Mouse (Mus musculus): ENCODE results near the gene Efna5. TPM values are rescaled to one million over a fixed set of nuclear protein-coding genes. Genes with fewer than 3 reads are reported as not detected.

Efna5 gene
- total RNA-seq, 2 experiments from 2014 or later, result 23.6 to 24.8 TPM

GRCm38 (mm10) chr17:62726102-62726501 is 155.0 kb downstream of the Efna5 start:
- intact Hi-C loops (cut with DNase I), result no loop called here
- DNase-seq, result no peak

- no peak for DNase-seq
- intact Hi-C loops (cut with DNase I), result loop anchor here (5.0 kb wide), 1 partner anchor 59 kb away; no protein-coding TSS in a partner anchor
Observed at GRCm38 (mm10) chr17:62722962-62723361, 158.2 kb downstream of the Efna5 start.

DNA sequence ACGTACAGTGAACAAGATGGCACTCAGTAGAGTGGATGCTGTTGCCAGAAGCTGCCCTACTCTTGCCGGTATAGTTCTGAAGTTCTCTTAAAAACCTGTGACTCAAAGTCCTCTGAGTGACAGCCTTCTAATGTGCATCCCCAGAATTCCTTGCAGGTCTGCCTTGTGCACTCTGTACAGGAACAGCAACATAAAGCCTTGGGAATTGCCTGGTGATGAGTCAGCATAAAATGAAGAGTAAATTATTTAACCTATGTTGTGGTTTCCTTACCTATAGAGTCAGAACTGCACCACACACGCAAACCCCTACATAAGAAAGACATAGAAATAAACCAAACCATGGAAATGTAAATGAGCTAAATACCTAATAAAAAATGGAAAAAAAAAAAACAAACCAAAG is 159.5 kb downstream of the Efna5 start:
- intact Hi-C loops (cut with DNase I), result loop anchor here (5.0 kb wide), 1 partner anchor 61 kb away; no protein-coding TSS in a partner anchor
- DNase-seq, result no peak

DNA sequence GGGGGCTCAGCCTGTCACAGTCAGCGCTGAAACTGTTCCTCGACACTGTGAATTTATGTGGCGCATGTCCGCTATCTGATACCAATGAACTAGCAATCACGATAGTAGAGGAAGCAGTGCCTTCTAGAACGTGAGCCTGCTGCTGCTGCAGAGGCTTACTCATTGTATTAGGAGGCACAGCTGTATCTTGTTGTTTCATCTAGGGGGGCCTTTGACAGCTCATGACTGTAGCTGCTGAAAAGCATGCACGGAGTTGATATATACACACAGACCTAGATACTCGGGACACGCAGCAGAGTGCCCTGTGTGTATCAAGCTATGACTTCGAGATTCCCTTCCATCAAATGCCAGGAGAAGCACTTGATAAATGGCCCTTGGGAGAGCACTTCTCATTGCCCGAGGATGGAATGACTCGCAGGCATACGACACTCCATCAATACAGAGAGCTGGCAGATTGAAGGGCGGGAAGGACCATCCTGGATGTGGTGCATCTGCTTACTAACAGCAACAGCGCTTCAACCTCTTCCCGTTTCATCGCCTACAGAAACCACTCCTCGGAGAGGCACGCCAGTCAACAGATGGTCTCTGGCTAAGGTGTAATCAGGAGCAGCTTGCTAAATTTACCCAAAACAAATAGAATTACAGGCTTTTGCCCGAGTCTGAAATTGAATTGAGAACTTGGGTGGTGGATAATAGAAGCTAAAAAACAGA is 160.2 kb downstream of the Efna5 start:
- intact Hi-C loops (cut with DNase I), result loop anchor here (5.0 kb wide), 1 partner anchor 61 kb away; no protein-coding TSS in a partner anchor
- DNase-seq, result no peak

DNA sequence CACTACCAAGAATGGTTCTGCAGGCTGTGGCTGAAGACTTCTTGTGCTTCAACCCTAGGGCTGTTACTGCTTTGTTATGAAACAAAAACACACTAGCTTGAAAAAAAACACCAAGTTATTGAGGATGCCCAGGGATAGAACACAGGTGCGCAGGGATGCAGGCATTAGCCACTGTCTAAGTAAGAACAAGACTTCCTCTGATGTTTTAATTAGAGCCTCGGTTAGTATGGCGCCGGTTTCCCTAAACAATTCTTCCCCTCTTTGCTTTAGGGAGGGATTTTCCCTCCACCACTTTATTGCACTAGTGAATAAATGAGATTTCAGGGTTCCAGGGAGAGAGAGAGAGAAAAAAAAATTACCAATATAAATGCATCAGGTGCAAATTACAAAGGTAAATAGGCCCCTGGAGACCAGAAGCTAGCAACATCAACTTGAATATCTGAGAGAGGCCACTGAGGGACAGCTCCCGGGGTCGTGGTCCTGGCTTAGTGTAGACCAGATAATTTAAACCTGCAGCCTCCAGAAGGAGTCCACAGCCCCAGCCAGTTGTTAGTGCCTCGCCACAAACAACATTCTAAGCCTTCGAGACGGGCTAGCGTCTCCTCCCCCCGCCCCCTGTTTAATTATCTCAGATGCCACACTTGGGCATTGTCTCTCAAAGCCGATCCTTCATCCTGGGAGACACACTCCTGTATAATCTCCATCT is 163.5 kb downstream of the Efna5 start:
- no peak for DNase-seq
- intact Hi-C loops (cut with DNase I), result no loop called here

GRCm38 (mm10) chr17:62713455-62713854 is 167.7 kb downstream of the Efna5 start:
- intact Hi-C loops (cut with DNase I), result no loop called here

DNA sequence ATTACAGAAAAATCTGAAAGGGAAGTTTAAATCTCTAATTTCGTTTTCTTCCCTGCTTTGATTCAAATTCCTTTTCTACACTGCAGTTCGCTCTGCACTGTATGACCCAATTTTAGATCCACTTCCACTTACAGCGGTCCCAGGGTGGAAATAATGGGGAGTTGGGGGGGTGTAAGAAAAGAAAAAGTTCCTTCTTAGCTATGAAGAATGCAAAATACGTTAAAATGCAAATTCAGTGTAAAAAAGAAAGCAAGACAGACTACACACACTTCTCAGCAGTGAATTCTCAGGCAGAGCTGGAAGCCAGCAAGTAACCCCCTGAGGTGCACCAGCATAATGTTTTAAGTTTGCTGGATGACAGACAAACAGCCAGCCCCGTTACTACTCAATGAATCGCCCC is 174.7 kb downstream of the Efna5 start:
- intact Hi-C loops (cut with DNase I), result no loop called here
- DNase-seq, result no peak

More at GRCm38 (mm10) chr17:62713455-62713854, 167.7 kb downstream of the Efna5 start:
- DNase-seq, result no peak

DNA sequence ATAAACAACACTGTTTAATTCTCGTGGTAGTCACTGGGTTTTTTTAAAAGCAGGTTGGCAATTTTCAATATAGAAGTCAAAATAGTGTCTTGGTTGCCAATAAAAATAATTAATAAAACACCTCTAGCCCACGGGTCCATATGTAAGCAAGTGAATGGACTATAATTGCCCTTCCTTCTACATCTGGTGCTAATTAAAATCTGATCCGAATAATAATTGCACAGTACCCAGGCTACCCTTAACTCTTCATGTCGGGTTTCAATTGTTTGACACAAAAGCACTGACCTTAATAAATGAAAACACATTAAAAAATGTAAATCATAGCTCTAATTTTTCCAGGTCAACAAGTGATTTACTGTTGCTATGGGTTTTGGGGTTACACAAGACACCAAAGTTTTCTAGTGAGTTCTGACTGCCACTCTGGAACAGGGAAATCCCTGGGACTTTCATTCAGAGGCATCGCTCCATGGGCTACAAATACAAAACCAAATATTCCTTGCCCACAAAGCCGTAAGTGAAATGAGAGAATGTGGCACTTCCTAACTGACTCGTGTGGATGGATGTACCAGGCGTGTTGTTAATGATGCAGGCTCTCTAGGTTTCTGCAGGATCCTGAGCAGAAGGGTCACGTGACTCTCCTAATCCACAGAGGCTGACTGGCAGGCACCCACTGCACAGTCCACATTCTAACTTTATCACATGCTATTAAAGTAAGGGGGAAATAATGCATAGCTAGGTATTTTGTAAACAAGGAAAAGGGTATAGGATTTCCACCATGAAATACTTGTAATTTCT is 178.9 kb downstream of the Efna5 start:
- intact Hi-C loops (cut with DNase I), result no loop called here
- no peak for DNase-seq

DNA sequence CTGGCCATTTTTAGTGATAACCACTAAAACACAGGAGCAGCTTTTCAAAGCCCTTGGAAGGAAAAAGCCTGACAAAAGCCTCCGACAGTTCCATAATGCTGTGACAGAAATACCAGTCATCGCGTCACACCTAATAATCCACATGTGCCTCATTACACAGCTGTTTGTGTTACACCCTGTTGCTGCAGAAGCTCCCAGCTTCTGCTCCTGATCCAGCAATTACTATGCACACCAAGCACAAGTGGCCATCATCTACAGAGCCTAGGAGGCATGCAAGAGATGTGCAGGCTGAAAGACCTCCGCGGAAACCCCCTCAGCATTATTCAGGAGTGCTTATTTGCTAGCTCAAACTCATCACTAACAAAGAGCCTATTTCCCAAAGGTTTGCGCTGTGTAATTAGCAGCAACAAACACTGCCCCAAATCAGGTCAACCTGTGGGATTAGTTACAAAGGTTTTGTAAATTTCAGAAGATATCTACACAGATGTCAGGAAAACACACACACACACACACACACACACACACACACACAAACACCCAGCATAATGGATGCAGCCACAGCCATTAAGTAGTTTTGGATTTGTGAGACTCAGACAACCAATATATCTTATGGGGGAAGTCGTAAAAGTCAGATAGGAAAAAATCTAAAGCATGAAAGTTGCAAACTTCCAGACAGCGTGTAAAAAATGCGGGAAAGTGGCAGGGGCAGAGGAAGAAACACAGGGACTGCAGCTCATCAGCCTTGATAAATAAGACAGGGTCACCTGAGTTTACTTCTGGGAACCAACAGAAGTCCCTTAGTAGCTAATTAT is 180.1 kb downstream of the Efna5 start:
- intact Hi-C loops (cut with DNase I), result no loop called here

DNA sequence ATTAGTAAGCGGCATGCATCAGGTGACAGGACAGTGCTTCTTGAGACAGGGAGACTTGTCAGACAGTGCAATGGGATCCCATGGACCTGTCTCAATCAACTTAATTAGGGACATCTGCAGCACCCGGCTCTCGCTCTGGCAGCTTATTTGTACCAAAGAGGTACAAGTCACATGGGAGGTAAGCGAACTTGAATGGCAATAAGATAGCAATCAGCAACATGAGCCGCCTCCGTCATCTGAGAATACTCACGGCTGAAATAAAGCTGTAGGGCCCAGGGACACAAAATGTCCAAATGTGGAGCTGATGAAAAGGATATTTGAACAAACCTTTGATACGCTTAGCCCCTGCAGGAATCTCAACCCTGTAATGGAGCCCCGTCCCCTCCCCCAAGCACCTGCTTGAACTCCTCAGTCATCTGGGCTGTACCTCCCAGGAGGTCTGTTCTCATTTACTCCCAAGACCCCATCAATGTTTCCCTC is 186.1 kb downstream of the Efna5 start:
- DNase-seq, result no peak
- intact Hi-C loops (cut with DNase I), result no loop called here

More for the DNA sequence above, 180.1 kb downstream of the Efna5 start:
- DNase-seq, result no peak

DNA sequence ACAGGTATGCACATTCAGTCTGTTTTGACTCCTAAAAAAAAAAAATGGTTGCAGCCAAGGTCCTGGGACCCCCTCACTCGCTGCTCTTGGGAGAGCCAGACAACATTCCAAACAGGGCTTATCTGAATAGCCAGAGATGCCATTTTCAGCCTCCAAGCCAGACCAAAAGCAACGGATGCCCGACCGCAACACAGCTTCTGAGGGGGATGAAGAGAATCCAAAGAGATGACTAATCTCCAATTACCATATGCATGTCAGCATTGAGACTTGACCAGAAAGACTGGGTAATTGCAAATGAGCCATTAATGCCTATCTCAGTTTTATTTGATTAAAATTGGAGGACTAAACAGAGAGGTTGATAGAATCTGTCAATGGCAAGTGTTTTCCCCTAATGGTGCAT is 188.9 kb downstream of the Efna5 start:
- intact Hi-C loops (cut with DNase I), result no loop called here
- no peak for DNase-seq

- no peak for DNase-seq
- intact Hi-C loops (cut with DNase I), result no loop called here
Observed at GRCm38 (mm10) chr17:62691201-62691715, 189.9 kb downstream of the Efna5 start.

DNA sequence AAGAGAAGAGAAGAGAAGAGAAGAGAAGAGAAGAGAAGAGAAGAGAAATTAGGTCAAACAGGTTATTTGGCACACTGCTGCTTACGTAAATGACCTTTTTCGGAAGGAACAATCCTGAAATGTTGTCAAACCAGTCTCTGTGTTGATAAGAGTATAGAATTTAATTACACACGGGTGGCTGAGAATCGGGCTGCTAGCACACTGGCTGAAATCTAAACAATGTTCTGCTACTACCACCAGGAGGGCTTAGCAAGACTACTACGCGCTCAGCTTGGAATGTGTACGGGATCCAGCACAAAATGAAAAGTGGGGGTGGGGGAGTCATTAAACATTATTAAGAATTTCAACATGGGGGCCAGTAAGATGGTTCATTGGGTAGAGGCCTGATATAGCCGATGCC is 190.9 kb downstream of the Efna5 start:
- DNase-seq, result no peak
- intact Hi-C loops (cut with DNase I), result no loop called here

- intact Hi-C loops (cut with DNase I), result no loop called here
- no peak for DNase-seq
Observed at GRCm38 (mm10) chr17:62689646-62690045, 191.5 kb downstream of the Efna5 start.

- intact Hi-C loops (cut with DNase I), result no loop called here
- DNase-seq, result peak; percentile 19 to 23
Observed at GRCm38 (mm10) chr17:62687369-62687768, 193.7 kb downstream of the Efna5 start.

- no peak for DNase-seq
- intact Hi-C loops (cut with DNase I), result no loop called here
Observed at GRCm38 (mm10) chr17:62685181-62685580, 195.9 kb downstream of the Efna5 start.

GRCm38 (mm10) chr17:62683142-62683541 is 198.0 kb downstream of the Efna5 start:
- peak; percentile 33 to 67 for DNase-seq
- intact Hi-C loops (cut with DNase I), result loop anchor here (5.0 kb wide), 1 partner anchor 74 kb away; no protein-coding TSS in a partner anchor

DNA sequence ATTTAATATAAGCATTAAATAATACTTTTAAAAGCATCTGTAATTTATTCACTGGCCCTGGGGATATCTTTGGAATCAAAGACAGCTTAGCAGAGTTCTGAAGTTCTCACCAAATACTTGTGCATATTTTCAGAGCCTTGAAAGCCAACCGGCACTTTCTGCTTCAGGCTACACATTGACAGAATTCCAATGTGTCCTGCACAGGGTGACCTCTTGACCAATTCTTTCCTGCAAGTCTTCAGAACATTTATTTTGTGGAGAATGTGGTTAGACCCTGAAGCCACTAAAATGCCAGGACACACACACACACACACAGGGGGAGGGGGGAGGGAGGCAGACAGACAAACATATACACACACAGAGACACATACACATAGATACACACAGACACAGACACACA is 199.4 kb downstream of the Efna5 start:
- intact Hi-C loops (cut with DNase I), result loop anchor here (5.0 kb wide), 1 partner anchor 76 kb away; no protein-coding TSS in a partner anchor
- no peak for DNase-seq

DNA sequence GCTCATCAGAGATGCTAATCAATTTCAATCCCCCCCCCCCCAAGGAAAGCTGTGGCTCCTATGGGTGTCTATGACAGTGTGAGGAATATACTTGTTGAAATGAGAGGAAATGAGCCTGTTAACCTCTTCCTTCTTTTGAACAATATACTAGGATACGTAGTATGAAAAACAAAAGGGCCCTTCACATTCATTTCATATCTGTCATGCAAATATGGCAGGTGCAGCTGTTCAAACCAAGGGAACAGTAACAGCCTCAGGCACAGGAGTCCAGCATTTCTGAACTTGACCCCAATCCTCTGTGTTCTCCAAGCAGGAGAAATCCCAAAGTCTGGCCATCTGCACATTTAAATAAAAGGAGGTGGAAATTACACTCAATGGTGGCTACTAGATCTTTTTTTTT is 200.4 kb downstream of the Efna5 start:
- intact Hi-C loops (cut with DNase I), result loop anchor here (5.0 kb wide), 1 partner anchor 77 kb away; no protein-coding TSS in a partner anchor
- no peak for DNase-seq

DNA sequence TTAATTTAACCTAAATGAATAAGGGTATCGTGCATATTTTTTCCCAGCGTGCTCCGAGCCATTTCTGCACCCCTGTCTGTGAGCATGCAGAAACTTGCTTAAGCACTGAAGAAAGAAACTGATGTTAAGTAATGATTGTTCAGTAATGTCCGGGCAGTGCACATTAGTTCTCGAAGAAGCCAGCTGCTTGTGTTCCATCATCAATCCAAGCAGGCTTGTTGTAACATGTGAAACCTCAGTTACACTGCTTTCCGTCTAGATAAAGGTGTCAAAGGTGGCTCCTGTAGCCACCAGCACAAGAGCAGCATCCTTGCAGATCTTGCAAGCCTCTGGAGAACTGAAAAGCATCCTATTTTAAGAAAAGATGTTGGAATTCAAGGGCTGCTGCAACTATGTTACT is 204.3 kb downstream of the Efna5 start:
- intact Hi-C loops (cut with DNase I), result no loop called here

More for the DNA sequence above, 204.3 kb downstream of the Efna5 start:
- no peak for DNase-seq
